Mouse (Mus musculus) embryonic facial prominence, embryonic 10.5 days (tissue): ENCODE measurements at regions not wholly inside any gene's neighbourhood (a gene's known extent, or its start where the extent isn't known, plus 50 kb on each side); places are given as distances from the start of the nearest gene placed in this dataset.

Experiments used
- DNase-seq: peaks from one replicate; pipeline ENCODE4 v3.0.0-alpha.2; 2017; ENCODE audit warnings: low spot score
- H3K27ac ChIP-seq: fragments of 300-500 bp; sonication (generic); replicated peaks from 2 replicates; pipeline ENCODE4 v1.5.1; 2016; ENCODE audit warnings: mild to moderate bottlenecking
- H3K27me3 ChIP-seq: fragments of 300-500 bp; sonication (generic); replicated peaks from 2 replicates; pipeline ENCODE4 v1.6.1; 2016; ENCODE audit warnings: low read depth, mild to moderate bottlenecking; ENCODE audit not compliant: poor library complexity, severe bottlenecking
- H3K36me3 ChIP-seq: fragments of 300-500 bp; sonication (generic); replicated peaks from 2 replicates; pipeline ENCODE4 v1.6.1; 2016; ENCODE audit warnings: mild to moderate bottlenecking, moderate library complexity
- H3K4me1 ChIP-seq: fragments of 300-500 bp; sonication (generic); 2 replicates; pipeline ENCODE4 v1.6.1; 2016
- H3K4me3 ChIP-seq: fragments of 300-500 bp; sonication (generic); 2 replicates; pipeline ENCODE4 v1.5.1; 2016; ENCODE audit warnings: mild to moderate bottlenecking, moderate library complexity
- H3K9me3 ChIP-seq: fragments of 300-500 bp; sonication (generic); 2 replicates; pipeline ENCODE4 v1.6.1; 2016; ENCODE audit warnings: mild to moderate bottlenecking
- WGBS: fragments of 180-500 bp; shearing (Covaris S2); methylation state at CpG from one replicate; pipeline ENCODE4 v1.1.7; 2016; 5-methylcytosine and 5-hydroxymethylcytosine counted together

DNA sequence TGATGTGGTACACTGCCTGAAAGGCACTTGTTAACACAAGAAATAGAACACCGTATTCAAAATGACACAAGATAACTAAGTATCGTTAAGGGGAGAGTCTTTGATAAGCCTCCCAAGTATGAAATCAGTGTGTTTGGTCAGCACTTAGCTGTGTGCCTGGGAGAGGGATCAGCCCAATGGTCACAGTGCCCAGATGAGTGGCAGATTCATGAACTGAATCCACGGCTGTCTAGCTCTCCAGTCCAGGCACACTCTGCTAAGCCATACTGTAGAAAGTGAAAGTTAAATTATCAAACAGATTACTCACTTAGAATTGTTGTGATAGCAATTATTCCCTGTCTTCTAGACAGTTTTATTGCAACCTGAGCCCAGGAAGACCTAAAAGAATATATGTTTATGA is 176.0 kb upstream of the Far2 start:
- Histone ChIP-seq H3K27me3 (no peaks in the 10 kb centered on the region), H3K4me1 (no peaks in the 10 kb centered on the region), H3K27ac (no peak overlapping the region), H3K4me3 (no peak overlapping the region), H3K9me3 (no peaks in the 10 kb centered on the region), H3K36me3 (no peaks in the 10 kb centered on the region)
- 79% methylated on average over 3 of the region's 3 CpGs for WGBS
- DNase-seq = no peak

DNA sequence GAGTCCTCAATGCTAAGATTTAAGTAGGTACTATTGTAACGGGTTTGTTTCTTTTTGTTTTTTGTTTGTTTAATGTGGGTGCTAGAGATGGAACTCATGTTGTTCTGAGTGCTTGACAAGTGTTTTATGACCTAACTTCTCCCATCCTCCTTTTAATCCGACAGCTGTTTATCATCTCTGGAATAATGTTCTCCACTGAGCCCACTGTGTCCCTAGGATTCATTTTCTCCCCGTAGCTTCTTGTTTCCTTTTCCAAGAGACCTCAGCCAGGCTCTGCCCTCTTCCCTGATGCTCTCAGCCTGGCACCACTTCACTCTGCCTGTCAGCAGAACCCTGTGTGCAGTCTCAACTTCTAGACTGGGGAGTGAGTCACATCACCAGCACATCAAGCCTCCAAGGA is 173.9 kb upstream of the Far2 start:
- no peak overlapping the region for H3K4me3 ChIP-seq
- H3K4me1 ChIP-seq = no peaks in the 10 kb centered on the region
- no peaks in the 10 kb centered on the region for H3K36me3 ChIP-seq
- 83% methylated on average over 3 of the region's 3 CpGs for WGBS
- no peaks in the 10 kb centered on the region for H3K9me3 ChIP-seq
- no peak overlapping the region for H3K27ac ChIP-seq
- H3K27me3 ChIP-seq = no peaks in the 10 kb centered on the region
- DNase-seq = no peak

GRCm38 (mm10) chr6:147878485-147878884 is 168.6 kb upstream of the Far2 start:
- no peaks in the 10 kb centered on the region for H3K27me3 ChIP-seq
- no peak overlapping the region for H3K4me3 ChIP-seq
- H3K27ac ChIP-seq = no peak overlapping the region
- no peaks in the 10 kb centered on the region for H3K9me3 ChIP-seq
- no peaks in the 10 kb centered on the region for H3K36me3 ChIP-seq
- 91% methylated on average over 3 of the region's 3 CpGs for WGBS
- no peak for DNase-seq
- no peaks in the 10 kb centered on the region for H3K4me1 ChIP-seq

GRCm38 (mm10) chr6:147885902-147886301 is 161.2 kb upstream of the Far2 start:
- H3K36me3 ChIP-seq = no peaks in the 10 kb centered on the region
- DNase-seq = no peak
- no peaks in the 10 kb centered on the region for H3K27me3 ChIP-seq
- H3K27ac ChIP-seq = no peak overlapping the region
- 92% methylated on average over 4 of the region's 4 CpGs for WGBS
- no peak overlapping the region for H3K4me3 ChIP-seq
- H3K9me3 ChIP-seq = no peaks in the 10 kb centered on the region; the same call in 1 of the 2 replicates
- no peaks in the 10 kb centered on the region for H3K4me1 ChIP-seq

GRCm38 (mm10) chr6:147919697-147920096 is 127.4 kb upstream of the Far2 start:
- Histone ChIP-seq H3K9me3 (no peaks in the 10 kb centered on the region), H3K4me3 (no peak overlapping the region), H3K27ac (no peak overlapping the region), H3K36me3 (no peaks in the 10 kb centered on the region), H3K27me3 (no peaks in the 10 kb centered on the region), H3K4me1 (no peaks in the 10 kb centered on the region)
- 75% methylated on average over 1 of the region's 1 CpGs for WGBS
- no peak for DNase-seq

GRCm38 (mm10) chr6:147921091-147921490 is 126.0 kb upstream of the Far2 start:
- Histone ChIP-seq H3K36me3 (no peaks in the 10 kb centered on the region), H3K4me1 (no peaks in the 10 kb centered on the region), H3K27me3 (no peaks in the 10 kb centered on the region), H3K4me3 (no peak overlapping the region), H3K9me3 (no peaks in the 10 kb centered on the region), H3K27ac (no peak overlapping the region)
- WGBS = 76% methylated on average over 5 of the region's 5 CpGs
- no peak for DNase-seq

DNA sequence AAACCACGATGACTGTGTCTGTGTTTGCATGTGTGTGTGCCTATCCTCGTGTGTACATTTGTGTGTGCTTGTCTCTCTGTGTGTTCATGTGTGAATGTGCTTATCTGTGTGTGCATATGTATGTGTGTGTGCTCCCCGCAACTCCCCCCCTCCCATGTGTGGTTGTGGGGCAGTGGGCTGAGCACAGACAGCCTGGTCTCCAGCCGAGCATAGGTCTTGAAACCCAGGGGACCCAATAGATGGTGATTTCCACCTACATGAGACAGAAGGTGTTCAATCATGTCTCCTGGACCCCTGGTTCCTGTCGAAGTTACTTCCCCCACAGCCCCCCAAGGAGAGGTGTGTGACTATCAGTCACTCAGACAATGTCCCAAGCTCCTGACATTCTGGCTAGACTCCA is 124.6 kb upstream of the Far2 start:
- DNase-seq = no peak
- Histone ChIP-seq H3K4me3 (no peak overlapping the region), H3K27ac (no peak overlapping the region), H3K36me3 (no peaks in the 10 kb centered on the region), H3K27me3 (no peaks in the 10 kb centered on the region), H3K4me1 (no peaks in the 10 kb centered on the region), H3K9me3 (no peaks in the 10 kb centered on the region)
- WGBS = 84% methylated on average over 5 of the region's 5 CpGs

- H3K27me3 ChIP-seq = no peaks in the 10 kb centered on the region
- H3K36me3 ChIP-seq = no peaks in the 10 kb centered on the region
- WGBS = 95% methylated on average over 8 of the region's 8 CpGs
- H3K9me3 ChIP-seq = no peaks in the 10 kb centered on the region
- H3K4me1 ChIP-seq = no peaks in the 10 kb centered on the region
- H3K27ac ChIP-seq = no peak overlapping the region
- no peak for DNase-seq
- H3K4me3 ChIP-seq = no peak overlapping the region
Measured at GRCm38 (mm10) chr6:147923246-147923645, 123.8 kb upstream of the Far2 start.

DNA sequence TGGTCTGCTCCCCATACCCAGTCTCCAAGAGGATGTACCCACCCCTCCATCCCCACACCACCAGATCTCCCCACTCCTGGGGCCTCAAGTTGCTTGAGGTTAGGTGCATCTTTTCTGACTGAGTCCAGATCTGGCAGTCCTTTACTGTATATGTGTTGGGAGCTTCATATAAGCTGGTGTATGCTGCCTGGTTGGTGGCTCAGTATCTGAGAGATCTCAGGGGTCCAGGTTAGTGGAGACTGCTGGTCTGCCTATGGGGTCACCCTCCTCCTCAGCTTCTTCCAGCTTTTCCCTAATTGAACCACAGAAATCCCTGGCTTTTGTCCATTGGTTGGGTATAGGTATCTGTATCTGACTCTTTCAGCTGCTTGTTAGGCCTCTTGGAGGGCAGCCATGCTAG is 118.1 kb upstream of the Far2 start:
- Histone ChIP-seq H3K27me3 (no peaks in the 10 kb centered on the region), H3K4me3 (no peak overlapping the region), H3K36me3 (no peaks in the 10 kb centered on the region), H3K9me3 (no peaks in the 10 kb centered on the region), H3K27ac (no peak overlapping the region), H3K4me1 (no peaks in the 10 kb centered on the region)
- no peak for DNase-seq

DNA sequence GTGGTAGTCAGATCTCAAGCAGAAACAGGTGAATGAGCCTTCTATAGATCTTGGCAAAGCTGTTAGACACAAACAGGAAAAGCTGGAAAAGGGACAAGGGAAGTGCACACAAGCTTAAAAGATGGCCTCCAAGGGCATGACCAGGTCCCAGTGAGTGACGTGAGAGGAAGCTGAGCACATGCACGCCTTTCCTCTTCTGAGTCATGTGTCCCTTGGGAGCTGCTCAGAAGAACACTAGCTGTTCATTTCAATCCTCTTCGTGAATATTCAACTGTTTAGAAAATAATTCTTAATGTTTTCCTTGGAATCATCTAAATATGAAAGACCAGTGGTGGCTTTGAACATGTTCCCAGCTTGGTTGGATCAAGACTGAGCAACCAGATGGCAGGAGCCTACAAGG is 103.0 kb upstream of the Far2 start:
- no peaks in the 10 kb centered on the region for H3K9me3 ChIP-seq
- no peaks in the 10 kb centered on the region for H3K4me1 ChIP-seq
- H3K36me3 ChIP-seq = no peaks in the 10 kb centered on the region
- no peaks in the 10 kb centered on the region for H3K27me3 ChIP-seq
- no peak for DNase-seq
- 70% methylated on average over 3 of the region's 3 CpGs for WGBS
- no peak overlapping the region for H3K4me3 ChIP-seq
- no peak overlapping the region for H3K27ac ChIP-seq

DNA sequence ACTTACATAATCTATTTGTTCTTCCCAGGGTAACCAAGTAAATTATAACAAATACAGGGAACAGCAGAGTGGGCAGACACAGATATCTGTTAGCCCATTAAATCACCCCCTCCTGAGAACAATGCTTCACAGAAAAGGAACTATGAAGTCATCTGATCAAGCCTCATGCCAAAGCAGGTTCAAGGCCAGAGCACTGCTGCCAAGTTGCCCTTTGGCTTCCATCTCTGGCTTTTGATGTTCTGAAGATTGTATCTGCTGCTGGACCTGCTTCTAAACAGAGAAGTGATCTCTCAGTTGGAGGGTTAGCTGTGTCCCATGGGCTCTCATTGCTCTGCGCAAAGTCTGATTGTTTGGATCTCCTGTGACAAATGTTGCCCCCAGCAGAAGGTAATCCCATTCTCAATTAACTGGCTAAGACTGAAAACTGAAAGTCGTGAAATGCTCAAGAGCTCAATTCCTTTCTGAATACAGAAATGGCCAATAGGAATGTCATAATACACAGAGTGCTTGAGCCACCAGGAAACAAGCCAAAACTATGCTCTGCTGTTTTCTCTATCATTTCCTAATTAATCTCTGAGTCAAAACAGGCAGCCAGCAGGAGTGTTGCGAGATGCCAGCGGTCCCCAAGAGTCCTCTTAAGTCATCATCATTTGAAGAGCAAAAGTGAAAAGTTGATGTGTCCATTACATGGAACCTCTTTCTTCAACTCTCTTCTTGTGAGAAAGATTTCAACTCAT is 102.0 kb upstream of the Far2 start:
- H3K4me3 ChIP-seq = no peak overlapping the region
- no peak overlapping the region for H3K27ac ChIP-seq
- H3K9me3 ChIP-seq = no peaks in the 10 kb centered on the region
- H3K36me3 ChIP-seq = no peaks in the 10 kb centered on the region
- no peaks in the 10 kb centered on the region for H3K4me1 ChIP-seq
- 82% methylated on average over 4 of the region's 4 CpGs for WGBS
- no peaks in the 10 kb centered on the region for H3K27me3 ChIP-seq
- DNase-seq = no peak

DNA sequence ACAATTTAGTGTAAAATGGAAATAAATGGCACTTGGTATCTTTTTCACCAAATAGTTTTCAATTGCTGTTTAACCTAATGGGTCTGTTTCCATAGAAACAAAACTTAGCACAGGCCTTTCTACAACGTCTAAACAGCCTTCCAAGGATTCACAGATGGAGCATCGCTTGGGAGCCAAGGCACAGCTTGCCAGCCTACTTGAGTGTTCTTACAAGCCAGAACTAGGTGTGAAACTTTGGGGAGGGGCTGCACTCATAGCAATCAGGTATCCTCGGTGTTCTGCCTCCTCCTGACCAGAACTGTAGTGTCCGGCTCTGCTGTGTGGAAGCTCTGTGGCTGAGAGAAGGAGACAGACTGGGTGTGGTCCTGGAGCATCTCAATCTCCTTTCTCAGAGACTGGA is 99.1 kb upstream of the Far2 start:
- H3K9me3 ChIP-seq = no peaks in the 10 kb centered on the region
- no peak overlapping the region for H3K4me3 ChIP-seq
- WGBS = 82% methylated on average over 4 of the region's 4 CpGs
- H3K4me1 ChIP-seq = 0 out of 2 replicates have a peak, but pooled peaks cover 4% of the 10 kb centered on the region
- no peak overlapping the region for H3K27ac ChIP-seq
- no peak for DNase-seq
- H3K36me3 ChIP-seq = no peaks in the 10 kb centered on the region
- no peaks in the 10 kb centered on the region for H3K27me3 ChIP-seq

GRCm38 (mm10) chr6:147951642-147952041 is 95.4 kb upstream of the Far2 start:
- no peak for DNase-seq
- Histone ChIP-seq H3K9me3 (no peaks in the 10 kb centered on the region), H3K36me3 (no peaks in the 10 kb centered on the region), H3K4me3 (no peak overlapping the region), H3K4me1 (0 out of 2 replicates have a peak, but pooled peaks cover 7% of the 10 kb centered on the region), H3K27ac (no peak overlapping the region), H3K27me3 (no peaks in the 10 kb centered on the region)
